Mouse (Mus musculus): ENCODE measurements around the gene Gnai3.

Gene Gnai3

DNA sequence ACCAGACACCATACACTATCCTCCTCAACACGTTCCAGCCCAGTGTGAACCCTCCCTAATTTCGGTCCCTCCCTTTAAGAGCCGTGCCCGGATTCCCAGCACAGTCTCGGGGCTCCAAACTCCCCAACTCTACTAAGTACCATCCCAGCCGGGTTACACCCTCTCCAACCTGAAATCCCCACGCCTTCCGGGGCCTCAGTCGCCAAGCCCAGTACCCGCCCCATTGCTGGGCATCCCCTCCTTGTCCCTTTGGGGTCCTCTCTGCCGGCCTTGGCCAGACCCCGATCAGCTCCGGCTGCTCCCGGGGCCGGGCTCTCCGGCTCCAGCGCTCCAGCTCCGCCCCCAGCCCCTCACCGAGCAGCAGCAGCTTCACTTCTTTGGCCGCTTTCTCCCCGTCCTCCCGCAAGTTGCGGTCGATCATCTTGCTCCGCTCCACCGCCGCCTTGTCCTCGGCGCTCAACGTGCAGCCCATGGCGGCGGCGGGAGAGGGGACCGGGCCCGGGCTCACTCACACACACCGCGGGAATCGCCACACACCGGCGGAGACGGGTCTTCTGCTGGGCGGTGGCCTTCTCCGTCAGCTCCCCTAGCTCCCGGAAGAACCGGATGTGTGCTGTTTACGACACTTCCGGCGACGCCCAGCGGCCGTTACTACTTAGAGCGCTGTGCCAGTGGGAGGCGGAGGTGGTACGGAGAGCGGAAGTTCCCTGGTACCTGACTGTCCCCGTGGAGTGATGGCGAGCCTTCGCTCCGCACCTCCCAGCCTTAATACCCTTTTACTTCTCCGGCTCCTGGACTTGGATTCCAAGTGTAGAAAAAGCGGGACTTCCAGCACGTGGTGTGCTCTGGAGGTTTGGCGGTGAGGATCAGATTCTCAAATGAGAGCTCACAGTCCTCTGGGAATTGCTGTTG lies at the start of gene Gnai3:
Gene Gnai3 (minus strand): TSS at position 613 of the 912 bp plus-strand sequence.
- DNase-seq (ENCODE audit: inconsistent age in 2 of 2, low spot score in 1 of 2) = peak; percentile 93 to 97

DNA sequence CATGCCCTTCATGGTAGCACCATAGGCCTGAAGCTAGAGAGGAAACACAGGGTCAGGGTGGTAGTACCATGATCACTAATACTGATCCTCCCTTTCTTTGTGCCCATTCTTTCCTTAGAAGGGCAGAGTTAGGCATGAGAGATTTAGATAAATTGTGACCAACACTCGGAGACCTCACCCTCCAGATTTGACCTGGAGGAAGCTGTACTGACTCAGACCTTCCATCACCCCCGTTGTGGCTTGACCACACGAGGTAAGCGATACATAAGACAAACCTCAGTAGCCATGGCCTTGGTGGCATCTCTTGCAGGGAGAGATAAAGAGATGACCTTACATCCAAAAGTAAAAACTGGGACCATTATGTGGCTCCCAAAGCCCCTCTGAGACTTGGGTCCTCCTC lies 49.3 kb upstream of the Gnai3 start:
- no peak for DNase-seq (ENCODE audit: inconsistent age in 2 of 2, low spot score in 1 of 2)

DNA sequence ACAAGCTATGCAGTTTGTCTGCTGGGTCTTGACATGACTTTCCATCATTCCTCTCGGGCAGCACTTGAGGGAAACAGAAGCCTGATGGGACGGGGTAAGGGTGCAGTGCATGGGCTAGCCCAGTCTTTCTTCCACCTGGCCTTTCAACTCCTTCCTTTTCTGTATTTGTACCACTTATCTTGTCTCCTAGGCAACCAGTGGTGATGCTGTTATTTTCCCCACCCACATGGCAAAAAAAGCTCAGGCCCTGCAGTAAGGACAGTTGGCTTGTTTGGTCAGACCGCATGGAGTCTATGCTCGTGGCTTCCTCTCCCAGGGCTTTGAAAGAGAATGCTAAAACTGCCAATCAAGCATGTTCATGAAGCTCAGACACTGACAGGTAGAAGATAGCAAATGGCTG lies 47.7 kb upstream of the Gnai3 start:
- DNase-seq (ENCODE audit: inconsistent age in 2 of 2, low spot score in 1 of 2) = no peak

DNA sequence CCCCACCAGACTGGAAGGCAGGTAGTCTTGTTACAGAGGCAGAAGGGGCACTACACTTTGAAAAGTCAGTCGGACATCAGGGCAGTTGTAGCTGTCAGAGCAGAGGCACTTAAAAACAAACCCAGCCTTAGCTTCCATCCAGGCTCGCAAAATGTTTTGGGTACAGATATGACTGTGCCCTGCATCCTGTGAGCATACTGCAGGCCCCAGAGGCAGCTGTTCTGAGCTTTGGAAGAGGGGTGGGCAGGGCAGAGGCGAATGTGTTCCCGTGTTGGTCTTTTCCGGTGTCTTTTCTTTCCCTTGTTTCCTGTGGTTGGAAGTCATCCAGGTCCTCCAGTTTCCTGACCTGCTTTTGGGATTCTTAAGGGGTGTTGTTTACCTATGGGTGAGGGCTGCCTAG lies 44.0 kb upstream of the Gnai3 start:
- peak in 1 of 2 experiments; percentile 43 for DNase-seq (ENCODE audit: inconsistent age in 2 of 2, low spot score in 1 of 2)

DNA sequence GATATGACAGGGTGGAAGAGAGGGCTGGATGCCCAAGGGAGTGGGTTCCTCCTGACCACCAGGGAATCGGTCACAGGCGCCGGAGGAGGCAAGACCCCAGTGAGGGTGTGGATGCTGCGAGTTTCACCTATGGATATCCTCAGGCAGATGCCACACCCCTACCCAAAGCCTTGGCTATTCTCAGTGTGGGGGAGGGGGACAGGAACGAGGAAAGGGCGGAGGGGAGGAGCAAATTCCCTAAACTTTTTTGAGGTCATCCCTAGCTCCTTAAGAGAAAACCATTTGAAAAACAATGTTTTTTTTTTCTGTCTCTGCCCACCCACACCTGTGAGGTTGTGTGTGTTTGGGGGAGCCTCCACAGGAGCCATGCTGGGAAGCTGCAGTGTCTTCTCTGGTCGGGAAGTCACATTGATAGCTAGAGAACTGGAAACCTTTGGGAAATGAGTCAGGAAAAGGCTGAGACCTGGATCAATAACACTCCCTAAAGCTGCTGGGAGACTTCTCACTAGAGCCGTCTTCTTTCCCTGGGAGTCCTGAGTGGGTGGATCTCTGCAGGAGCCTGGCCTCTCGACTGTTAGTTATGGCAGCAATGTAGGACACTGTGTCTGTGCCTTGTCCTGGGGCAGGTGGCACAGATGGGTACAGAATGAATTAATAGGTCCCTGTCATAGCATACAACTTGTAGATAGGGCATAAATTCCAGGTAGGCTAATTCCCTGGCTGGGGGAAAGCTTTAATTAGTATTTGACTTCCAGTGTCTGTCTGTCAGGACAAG lies 43.0 kb upstream of the Gnai3 start:
- no peak for DNase-seq (ENCODE audit: inconsistent age in 2 of 2, low spot score in 1 of 2)

DNA sequence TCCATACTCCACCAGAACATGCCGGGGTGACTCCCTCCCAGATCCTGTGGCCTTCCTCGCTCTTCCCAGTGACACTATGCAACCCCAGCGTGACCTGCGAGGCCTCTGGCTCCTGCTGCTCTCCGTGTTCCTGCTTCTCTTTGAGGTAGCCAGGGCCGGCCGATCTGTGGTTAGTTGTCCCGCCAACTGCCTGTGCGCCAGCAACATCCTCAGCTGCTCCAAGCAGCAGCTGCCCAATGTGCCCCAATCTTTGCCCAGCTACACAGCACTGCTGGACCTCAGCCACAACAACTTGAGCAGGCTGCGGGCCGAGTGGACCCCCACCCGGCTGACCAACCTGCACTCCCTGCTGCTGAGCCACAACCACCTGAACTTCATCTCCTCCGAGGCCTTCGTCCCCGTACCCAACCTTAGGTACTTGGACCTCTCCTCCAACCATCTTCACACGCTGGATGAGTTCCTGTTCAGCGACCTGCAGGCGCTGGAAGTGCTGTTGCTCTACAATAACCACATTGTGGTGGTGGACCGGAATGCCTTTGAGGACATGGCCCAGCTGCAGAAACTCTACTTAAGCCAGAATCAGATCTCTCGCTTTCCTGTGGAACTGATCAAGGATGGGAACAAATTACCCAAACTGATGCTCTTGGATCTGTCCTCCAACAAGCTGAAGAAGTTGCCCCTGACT lies 41.3 kb upstream of the Gnai3 start:
- peak; percentile 33 to 54 for DNase-seq (ENCODE audit: inconsistent age in 2 of 2, low spot score in 1 of 2)

DNA sequence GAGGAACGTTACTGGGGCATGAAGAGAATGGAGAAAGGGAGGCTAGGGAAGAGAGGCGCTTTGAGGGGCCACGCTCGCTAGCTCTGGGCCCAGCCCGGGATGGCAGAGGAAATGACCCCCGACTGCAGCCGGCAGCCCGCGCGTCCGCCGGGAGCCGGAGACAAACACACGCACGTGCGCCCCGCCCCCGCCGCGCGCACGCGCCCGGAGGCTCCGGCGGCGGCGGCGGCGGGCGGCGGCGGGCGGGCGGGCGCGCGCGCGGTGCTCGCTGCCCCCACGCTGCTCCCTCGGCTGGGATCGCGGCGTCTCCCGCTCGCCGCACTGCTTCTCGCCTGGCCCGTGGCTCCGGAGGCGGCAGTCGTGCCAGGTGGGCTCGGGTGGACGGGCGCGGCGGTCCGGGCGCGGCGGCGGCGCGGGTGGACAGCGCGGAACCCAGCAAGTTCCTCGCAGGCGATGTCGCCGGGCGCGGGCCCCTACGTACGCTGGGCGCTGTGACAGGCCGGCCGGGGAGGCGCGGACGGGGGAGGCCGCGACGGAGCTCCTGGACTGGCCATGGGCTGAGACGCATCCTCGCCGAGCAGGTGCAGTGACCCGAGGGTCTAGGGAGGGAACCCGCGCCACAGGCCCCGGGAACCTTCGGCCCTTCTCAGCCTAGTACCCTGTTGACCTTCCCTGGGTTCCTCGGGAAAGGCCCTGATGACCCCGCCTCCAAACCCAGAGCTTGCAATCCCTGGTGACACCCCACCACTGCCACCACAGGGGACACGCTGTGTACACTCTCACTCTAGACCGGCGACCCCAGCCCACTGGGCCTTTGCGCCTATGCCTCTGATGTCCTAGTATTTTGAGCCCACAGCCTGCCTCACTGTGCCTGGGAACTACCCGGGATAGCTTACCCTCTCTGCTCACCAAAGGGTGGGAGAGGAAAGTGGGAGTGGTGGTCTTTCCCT lies 40.4 kb upstream of the Gnai3 start, which contains the start of gene Amigo1:
Gene Amigo1 (plus strand): TSS at position 238 of the 950 bp plus-strand sequence.
- peak; percentile 74 to 91 for DNase-seq (ENCODE audit: inconsistent age in 2 of 2, low spot score in 1 of 2)

DNA sequence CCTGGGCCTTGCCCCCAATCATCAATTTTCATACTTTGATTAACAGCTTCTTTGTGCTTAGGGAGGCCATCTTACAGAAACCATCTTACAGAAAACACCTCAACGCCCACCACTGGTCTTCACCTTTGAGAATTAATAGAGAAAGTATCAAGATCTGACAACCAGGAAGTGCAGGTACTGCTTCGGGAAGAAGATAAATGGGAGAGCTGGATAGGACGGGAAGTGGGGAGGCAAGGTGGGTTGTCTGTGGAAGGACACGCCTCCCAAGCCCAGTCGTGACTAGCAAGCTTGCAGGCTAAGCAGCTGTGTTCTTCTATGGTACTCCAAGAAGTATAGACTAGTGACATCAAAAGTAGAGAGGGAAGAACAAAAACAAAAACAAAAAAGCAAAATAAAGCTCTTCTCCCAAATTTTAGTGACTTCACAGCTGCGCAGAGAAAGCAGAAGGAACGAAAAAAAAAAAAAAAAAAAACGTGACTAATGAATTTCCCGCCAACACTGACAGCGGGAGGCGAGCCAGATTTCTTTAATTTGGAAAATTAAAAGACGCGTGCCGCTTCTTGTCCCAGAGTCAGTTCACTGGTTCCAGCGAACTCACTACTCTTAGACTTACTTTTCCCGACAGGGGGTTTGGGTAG lies 39.6 kb upstream of the Gnai3 start:
- DNase-seq (ENCODE audit: inconsistent age in 2 of 2, low spot score in 1 of 2) = peak; percentile 31 to 58

DNA sequence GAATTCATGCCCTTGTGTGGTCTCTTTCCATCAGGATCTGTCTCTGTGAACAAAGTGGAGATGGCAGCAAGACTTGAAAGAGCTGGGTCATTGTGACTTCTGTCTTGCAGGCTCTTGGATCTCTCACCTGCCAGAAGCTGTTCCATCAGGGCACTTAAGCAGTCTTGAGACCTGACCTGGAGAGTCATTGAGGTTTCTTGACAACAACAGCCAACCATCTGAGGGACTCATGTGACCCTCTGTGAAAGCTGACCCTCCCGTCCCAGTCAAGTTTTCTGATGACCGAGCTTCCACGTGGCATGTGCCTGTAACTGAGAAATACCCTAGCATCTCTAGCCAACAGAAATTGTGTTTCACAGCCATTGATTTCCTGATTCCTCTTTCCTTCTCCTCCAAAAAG lies 38.8 kb upstream of the Gnai3 start:
- DNase-seq (ENCODE audit: inconsistent age in 2 of 2, low spot score in 1 of 2) = no peak

DNA sequence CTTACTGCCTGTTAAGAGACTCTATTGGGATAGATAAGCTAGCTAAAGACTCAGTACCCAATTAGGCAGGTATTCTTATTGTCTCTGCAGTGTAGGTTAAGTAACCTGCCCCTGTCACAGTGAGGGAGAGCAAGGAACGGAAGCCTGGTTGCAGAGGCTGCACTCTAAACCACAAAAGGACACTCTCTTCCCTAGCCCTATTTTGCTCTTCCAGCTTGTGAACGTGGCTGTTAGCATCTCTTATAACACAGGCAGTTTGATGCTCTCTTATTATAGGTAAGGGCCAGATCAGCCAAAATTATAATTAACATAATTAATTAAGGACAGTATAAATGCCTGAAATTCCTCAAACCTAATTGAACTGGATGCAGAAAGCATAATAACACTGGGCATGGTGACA lies 34.6 kb upstream of the Gnai3 start:
- DNase-seq (ENCODE audit: inconsistent age in 2 of 2, low spot score in 1 of 2) = no peak

DNA sequence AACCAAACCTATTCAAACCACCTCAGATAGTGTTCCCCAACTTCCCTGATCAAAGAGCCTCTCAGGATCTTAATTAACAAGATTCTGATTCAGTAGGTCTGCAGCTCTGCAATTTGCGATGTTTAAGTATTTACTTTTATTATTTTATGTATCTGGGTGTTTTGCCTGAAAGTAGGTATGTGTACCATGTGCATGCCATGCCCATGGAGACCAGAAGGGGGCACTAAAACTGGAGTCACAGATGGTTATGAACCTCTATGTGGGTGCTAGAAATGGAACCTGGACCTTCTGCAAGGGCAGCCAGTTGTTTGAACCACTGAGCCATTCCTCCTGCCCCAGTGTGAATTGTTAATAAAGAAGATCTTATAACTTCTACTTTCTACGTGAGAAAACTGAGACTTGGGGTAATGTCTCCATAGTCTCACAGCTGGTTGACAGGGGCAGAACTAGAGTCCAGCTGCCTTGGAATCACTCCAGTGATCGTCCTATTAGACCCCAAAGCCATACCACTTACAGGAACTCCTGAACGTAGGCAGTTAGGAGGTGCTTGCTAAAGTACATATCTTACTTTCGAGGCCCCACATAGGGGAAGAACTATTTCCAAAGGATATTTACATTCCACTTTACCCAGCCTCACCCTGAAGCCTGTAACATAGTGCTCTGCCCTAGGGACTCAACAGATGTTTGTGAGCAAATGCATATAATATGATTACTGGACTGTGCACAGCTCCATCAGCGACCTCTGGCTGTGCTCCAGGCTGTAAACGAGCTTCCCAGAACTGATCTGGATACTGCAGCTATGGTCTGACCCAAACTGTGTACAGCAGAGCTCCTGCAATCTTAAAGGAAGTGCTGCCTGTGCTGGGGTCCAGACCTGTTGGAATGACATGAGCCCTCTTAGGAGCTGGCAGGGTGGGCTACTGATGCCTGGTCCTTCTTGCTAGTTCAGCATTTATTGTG lies 33.1 kb upstream of the Gnai3 start:
- DNase-seq (ENCODE audit: inconsistent age in 2 of 2, low spot score in 1 of 2) = peak in 1 of 2 experiments; percentile 31

DNA sequence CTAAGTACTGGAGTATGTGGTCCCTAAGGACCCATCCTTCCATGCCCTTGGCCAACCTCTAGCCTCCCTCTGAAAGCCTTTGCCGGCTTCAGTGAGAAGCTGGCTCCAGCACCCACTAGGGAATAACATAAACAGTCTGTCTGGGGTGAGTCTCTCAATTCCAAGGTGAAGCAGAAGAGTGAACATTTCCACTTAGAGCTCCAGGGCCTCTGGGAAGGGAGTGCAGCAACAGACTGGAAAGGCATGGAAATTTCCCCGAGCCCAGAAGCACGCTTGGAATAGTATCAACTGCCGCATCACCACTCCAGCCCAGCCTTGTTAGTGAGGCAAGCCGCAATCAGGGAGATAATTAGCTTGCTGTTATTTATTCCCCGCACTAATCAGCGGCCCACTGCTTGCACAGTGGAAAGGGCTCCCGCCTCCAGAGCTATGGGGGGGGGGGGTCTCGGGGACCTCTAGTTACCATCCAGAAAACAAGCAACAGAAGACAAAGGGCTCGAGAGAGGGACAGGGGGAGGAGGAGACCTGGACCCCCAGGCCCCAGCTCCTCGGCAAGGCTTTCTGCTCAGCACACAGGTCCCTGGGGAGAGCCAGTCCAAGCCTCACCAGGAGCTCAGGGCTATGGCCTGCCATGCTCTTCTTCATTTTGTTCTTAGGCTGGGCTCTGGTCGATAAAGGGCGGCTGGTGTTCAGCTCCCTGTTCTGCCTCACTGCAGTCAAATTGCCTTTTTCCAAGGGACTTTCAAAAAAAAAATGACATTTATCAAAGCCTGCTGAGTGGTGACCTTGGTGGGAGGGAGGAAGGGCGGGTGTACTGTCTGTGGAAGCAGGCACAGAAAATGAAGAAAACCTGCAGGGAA lies 29.0 kb upstream of the Gnai3 start:
- DNase-seq (ENCODE audit: inconsistent age in 2 of 2, low spot score in 1 of 2) = peak; percentile 79 to 88

DNA sequence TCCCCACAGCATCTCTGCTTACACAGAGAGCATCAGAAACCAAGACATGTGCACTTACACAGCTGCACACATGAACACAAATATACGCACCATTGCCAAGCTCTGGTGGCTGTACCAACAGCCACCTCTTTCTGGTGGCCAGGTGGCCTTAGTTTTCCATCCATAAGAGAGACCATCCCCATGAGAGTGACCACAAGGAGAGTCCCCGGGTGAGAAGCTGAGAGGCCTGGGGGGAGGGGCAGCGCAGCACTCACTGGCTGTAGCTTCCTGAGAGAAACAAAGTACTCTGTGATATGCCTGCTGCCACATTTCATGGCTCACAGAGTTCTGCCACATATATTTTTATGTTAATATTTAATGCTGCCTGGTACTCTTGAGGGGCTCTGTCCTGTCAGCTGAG lies 23.3 kb upstream of the Gnai3 start:
- DNase-seq (ENCODE audit: inconsistent age in 2 of 2, low spot score in 1 of 2) = no peak

DNA sequence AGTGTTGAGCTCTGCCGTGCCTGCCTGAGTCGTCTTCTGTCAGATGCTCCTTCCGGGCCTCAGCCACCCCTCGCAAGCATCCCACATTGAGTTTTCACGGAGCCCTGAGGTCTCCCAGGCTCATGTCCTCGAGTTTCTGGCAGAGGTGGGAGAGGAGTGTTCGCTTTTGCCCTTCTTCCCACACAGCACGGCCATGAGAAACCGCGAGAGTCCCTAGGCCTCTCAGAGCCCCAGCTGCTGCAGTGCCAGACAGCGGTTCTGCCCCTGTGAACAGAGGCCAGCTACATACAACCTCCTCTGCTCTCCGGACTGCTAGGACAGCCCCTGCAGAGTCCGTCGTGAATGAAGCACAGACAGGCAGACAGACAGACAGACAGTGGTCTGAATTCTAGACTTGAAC lies 21.6 kb upstream of the Gnai3 start:
- peak in 1 of 2 experiments; percentile 38 for DNase-seq (ENCODE audit: inconsistent age in 2 of 2, low spot score in 1 of 2)

DNA sequence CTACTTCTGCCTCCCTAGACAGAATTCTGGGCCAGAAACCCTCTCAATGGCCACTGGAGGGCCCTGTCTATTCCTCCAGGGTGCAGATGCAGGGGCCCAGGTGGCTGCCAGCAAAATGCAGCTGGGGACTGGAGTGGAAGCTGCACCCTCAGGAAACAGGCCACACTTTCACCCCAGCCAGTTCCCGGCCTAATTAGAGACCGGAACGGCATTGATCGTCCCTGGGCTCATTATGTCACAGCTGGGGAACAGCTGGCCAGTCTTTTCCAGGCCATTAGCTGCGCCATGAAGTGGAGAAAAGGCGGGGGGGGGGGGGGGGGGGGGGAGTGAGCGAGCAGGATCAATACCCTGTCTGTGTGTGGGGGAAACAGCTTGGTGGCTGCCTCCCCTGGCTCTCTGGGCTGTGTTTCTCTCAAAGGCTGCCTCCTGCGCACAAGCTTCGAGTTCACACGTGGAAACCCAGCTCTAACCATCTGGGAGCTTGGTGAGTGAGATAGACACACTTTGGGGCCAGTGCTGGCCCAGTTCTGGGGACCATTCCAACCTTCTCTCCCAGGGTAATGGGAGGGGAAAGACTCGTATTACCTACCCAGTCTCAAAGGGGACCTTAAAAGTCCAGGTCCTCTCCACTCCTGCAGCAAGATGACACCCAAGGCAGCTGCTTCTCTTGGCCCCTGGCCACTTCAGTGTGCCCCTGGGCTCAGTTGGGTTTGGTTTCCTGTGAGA lies 20.7 kb upstream of the Gnai3 start:
- DNase-seq (ENCODE audit: inconsistent age in 2 of 2, low spot score in 1 of 2) = peak in 1 of 2 experiments; percentile 59

DNA sequence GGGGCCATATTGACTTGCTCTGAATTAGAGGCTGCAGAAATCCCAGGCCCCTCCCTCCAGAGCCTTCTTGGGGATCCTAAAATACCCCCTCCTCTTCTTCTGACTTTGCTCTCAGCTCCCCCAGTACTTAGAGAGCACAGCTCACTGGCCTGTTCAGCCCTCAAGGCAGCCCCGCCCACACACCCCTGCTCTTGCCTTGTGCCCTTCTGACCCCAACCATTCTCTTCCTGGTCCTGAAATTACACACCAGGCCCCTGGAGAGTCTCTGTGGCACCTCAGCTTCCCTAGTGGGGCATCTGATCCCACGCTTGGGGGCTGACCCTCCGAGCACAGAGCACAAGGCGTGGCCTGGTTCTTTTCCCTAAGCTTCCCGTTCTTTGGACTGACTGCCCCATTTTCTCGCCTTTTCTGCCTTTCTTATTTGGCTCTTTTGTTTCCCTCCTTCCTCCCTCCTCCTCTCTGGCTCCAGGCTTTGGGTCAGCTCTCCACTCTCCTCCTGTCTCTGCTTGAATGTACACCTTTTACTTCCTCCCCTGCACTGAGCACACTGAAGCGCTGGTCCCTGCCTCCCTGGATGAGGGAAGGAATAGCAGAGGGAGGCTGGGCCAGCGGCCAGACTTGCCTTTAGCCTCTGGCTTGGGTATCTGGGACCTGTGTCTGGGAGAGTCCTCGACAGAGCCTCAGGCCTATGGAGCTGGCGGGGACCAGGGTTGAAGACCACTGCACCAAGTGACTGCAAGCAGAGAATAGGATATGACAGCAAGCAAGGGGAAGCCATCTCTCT lies 19.8 kb upstream of the Gnai3 start:
- peak in 1 of 2 experiments; percentile 34 for DNase-seq (ENCODE audit: inconsistent age in 2 of 2, low spot score in 1 of 2)

All from adrenal gland, adult (tissue).